Mouse (Mus musculus): ENCODE measurements around the gene Numb. TPM values are rescaled to one million over a fixed set of nuclear protein-coding genes. Genes with fewer than 3 reads are reported as not detected.

Gene Numb
- total and polyA plus RNA-seq, 3 experiments = 8.4 to 14.6 TPM; not detected in 1

DNA sequence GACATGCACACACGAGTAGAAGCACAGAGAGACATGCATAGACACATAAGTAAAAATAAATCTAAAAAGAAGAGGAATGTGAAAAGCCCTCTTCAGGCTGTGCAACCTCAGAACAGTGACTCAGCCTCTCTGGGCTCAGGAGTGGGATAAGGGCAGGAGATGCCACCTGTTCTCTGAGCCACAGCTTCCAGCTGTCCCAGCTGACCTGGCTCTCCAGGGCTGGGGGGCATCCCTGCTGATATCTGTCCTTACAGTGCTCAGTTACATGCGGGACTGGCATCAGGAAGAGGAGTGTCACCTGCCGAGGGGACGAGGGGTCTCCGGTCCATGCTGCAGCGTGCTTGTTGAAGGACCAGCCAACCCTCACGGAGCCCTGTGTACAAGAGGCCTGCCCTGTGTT lies 145.0 kb downstream of the Numb start:
- H3K27me3 ChIP-seq (ENCODE audit: control insufficient read depth in 1 of 2, insufficient read depth in 2 of 2, low read length in 2 of 2) = peaks cover 0 to 4% of the 10 kb centered on the region in 2 experiments; a peak in 3 of 4 replicates
- no peak for DNase-seq (ENCODE audit: low read depth, low spot score)

DNA sequence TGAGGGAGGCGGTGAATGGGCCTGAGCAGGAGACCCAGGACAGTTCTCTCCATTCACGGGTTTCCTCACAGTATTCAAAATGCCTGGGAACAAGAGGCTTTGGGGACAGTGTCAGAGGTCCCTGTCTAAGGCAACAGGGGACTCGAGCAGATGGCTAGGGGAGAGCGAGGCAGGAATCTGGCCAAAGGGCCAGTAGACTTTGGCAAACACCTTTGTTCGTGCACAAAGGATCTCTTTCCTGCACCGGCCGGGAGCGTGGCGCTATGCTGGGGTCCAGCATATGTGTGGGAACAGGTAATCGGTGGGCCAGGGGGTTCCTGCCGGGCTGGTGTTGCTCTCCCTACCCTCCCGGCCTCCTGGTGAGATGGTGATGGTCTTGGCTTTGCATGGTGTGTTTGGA lies 146.1 kb downstream of the Numb start:
- Histone ChIP-seq H3K36me3 (ENCODE audit: control insufficient read depth in 1 of 2, insufficient read depth in 2 of 2, low read length in 2 of 2) (no peaks in the 10 kb centered on the region), H3K4me1 (ENCODE audit: control insufficient read depth in 1 of 2, insufficient read depth in 2 of 2, low read length in 2 of 2) (no peaks in the 10 kb centered on the region; a peak in 1 of 4 replicates), H3K27me3 (ENCODE audit: control insufficient read depth in 1 of 2, insufficient read depth in 2 of 2, low read length in 2 of 2) (peaks cover 0 to 4% of the 10 kb centered on the region in 2 experiments; a peak in 3 of 4 replicates), H3K79me2 (ENCODE audit: control insufficient read depth, insufficient read depth, low read length, poor library complexity) (no peaks in the 10 kb centered on the region), H3K27ac (ENCODE audit: control insufficient read depth, low read depth, low read length) (no peak overlapping the region), H3K9me3 (replicated peaks; ENCODE audit: insufficient read depth, low read length) (no peaks in the 10 kb centered on the region), H3K4me3 (ENCODE audit: control insufficient read depth in 1 of 2, insufficient read depth in 1 of 2, low read depth in 2 of 2, low read length in 2 of 2) (no peak overlapping the region), H3K9ac (ENCODE audit: control insufficient read depth, low read depth, low read length, poor library complexity, severe bottlenecking) (no peak overlapping the region)
- DNase-seq (ENCODE audit: low read depth, low spot score) = no peak
- TF ChIP-seq RAD21 (IDR thresholded peaks at IDR 0.05; ENCODE audit: low read depth, low read length) = no peak
- no peak for TF ChIP-seq USF1 (IDR thresholded peaks at IDR 0.05; ENCODE audit: low read depth, low read length)
- TF ChIP-seq POLR2AphosphoS5 (IDR thresholded peaks at IDR 0.05; ENCODE audit: borderline replicate concordance, low read depth, low read length) = no peak
- TF ChIP-seq ZMIZ1 (IDR thresholded peaks at IDR 0.05; ENCODE audit: low read depth, low read length) = no peak

More for the DNA sequence above, 145.0 kb downstream of the Numb start:
- Histone ChIP-seq H3K36me3 (ENCODE audit: control insufficient read depth in 1 of 2, insufficient read depth in 2 of 2, low read length in 2 of 2) (no peaks in the 10 kb centered on the region), H3K79me2 (ENCODE audit: control insufficient read depth, insufficient read depth, low read length, poor library complexity) (no peaks in the 10 kb centered on the region), H3K9ac (ENCODE audit: control insufficient read depth, low read depth, low read length, poor library complexity, severe bottlenecking) (no peak overlapping the region), H3K27ac (ENCODE audit: control insufficient read depth, low read depth, low read length) (no peak overlapping the region), H3K4me1 (ENCODE audit: control insufficient read depth in 1 of 2, insufficient read depth in 2 of 2, low read length in 2 of 2) (no peaks in the 10 kb centered on the region), H3K9me3 (replicated peaks; ENCODE audit: insufficient read depth, low read length) (no peaks in the 10 kb centered on the region), H3K4me3 (ENCODE audit: control insufficient read depth in 1 of 2, insufficient read depth in 1 of 2, low read depth in 2 of 2, low read length in 2 of 2) (no peak overlapping the region)
- no peak for TF ChIP-seq ZMIZ1 (IDR thresholded peaks at IDR 0.05; ENCODE audit: low read depth, low read length)
- TF ChIP-seq CTCF (IDR thresholded peaks at IDR 0.05 in 2 of 3, conservative IDR thresholded peaks at IDR 0.05 in 1 of 3; ENCODE audit: control insufficient read depth in 1 of 3, insufficient read depth in 1 of 3, low read depth in 2 of 3, low read length in 3 of 3, poor library complexity in 1 of 3, severe bottlenecking in 1 of 3) = no peak
- no peak for TF ChIP-seq MYB (IDR thresholded peaks at IDR 0.05; ENCODE audit: low read depth, low read length)
- TF ChIP-seq TBP (IDR thresholded peaks at IDR 0.05; ENCODE audit: low read depth, low read length) = no peak
- no peak for TF ChIP-seq SIN3A (IDR thresholded peaks at IDR 0.05; ENCODE audit: low read length)
- TF ChIP-seq MXI1 (IDR thresholded peaks at IDR 0.05; ENCODE audit: low read depth, low read length) = no peak
- TF ChIP-seq MYC (IDR thresholded peaks at IDR 0.05; ENCODE audit: low read depth, low read length) = no peak
- no peak for TF ChIP-seq SMC3 (IDR thresholded peaks at IDR 0.05; ENCODE audit: low read depth, low read length)
- no peak for TF ChIP-seq POLR2A (IDR thresholded peaks at IDR 0.05; ENCODE audit: control insufficient read depth in 1 of 2, insufficient read depth in 1 of 2, low read depth in 1 of 2, low read length in 2 of 2, poor library complexity in 1 of 2)
- no peak for TF ChIP-seq USF2 (IDR thresholded peaks at IDR 0.05; ENCODE audit: borderline replicate concordance in 1 of 2, insufficient read depth in 1 of 2, low read depth in 1 of 2, low read length in 2 of 2)
- no peak for TF ChIP-seq BHLHE40 (IDR thresholded peaks at IDR 0.05; ENCODE audit: borderline replicate concordance, low read depth, low read length)

Measured in MEL (cell line).